ENCODE assay signal across 7 mouse cellular contexts in genomic region chr8:121901498-121902236, GRCm38 (mm10). TPM values are rescaled to one million over a fixed set of nuclear protein-coding genes. Genes with fewer than 3 reads are reported as not detected.
DNase-seq lines count a peak whose midpoint lies in the region; ATAC-seq and TF ChIP-seq lines count a peak whose summit lies in the region.

No protein-coding gene starts in this region.

- H3K4me3 ChIP-seq in liver, embryonic 12.5 days = 0 out of 2 replicates have a peak overlapping the region, but pooled peaks have one; percentile 1
- no peak overlapping the region for H3K4me3 ChIP-seq in liver, embryonic 14.5 days (ENCODE audit: insufficient read depth in 1 of 2, low read depth in 2 of 2, low read length in 2 of 2)

- TF ChIP-seq CTCF in liver, embryonic 14.5 days (IDR thresholded peaks at IDR 0.05; ENCODE audit: low read depth) = no peak

- peak overlapping the region; percentile 75; the same call in 1 of the 2 replicates for H3K4me2 ChIP-seq in liver, embryonic 12.5 days
- peak overlapping the region; percentile 93 for H3K4me2 ChIP-seq in liver, embryonic 14.5 days (ENCODE audit: low read depth)

- H3K9ac ChIP-seq in liver, embryonic 12.5 days = peak overlapping the region; percentile 70
- peak overlapping the region; percentile 7 for H3K9ac ChIP-seq in liver, embryonic 14.5 days (replicated peaks)

- DNase-seq in liver = no peak
- DNase-seq in adrenal gland, adult 8-10 months = peak; percentile 84
- DNase-seq in forelimb bud, embryonic 11.5 days (ENCODE audit: low read depth, low spot score) = peak; percentile 24
- no peak for DNase-seq in liver, embryonic 14.5 days (ENCODE audit: low read depth in 3 of 3, low spot score in 3 of 3)
- no peak for DNase-seq in thymus, postnatal 36 days
- DNase-seq in cerebellum, adult 18-20 months = no peak

- WGBS in liver, embryonic 12.5 days (ENCODE audit: insufficient replicate concordance) = 72% methylated on average over 8 of the region's 8 CpGs
- 75% methylated on average over 8 of the region's 8 CpGs for WGBS in liver, embryonic 14.5 days (ENCODE audit: insufficient replicate concordance)

- H3K9me3 ChIP-seq in liver, embryonic 12.5 days (replicated peaks) = no peaks in the 10 kb centered on the region
- H3K9me3 ChIP-seq in liver, embryonic 14.5 days (ENCODE audit: control insufficient read depth, low read length) = no peaks in the 10 kb centered on the region

- H3K27me3 ChIP-seq in liver, embryonic 12.5 days (replicated peaks) = no peaks in the 10 kb centered on the region
- H3K27me3 ChIP-seq in liver, embryonic 14.5 days (ENCODE audit: control insufficient read depth, insufficient read depth, low read length) = no peaks in the 10 kb centered on the region

- peak overlapping the region; percentile 100 for H3K27ac ChIP-seq in liver, embryonic 12.5 days
- peak overlapping the region; percentile 99 for H3K27ac ChIP-seq in liver, embryonic 14.5 days

- peaks cover 70% of the 10 kb centered on the region for H3K36me3 ChIP-seq in liver, embryonic 12.5 days
- H3K36me3 ChIP-seq in liver, embryonic 14.5 days (replicated peaks; ENCODE audit: control insufficient read depth, insufficient read depth, low read depth) = peaks cover 20% of the 10 kb centered on the region

- TF ChIP-seq EP300 in liver, embryonic 14.5 days (IDR thresholded peaks at IDR 0.05; ENCODE audit: low read depth) = no peak

- ATAC-seq in liver, embryonic 12.5 days = no peak
- no peak for ATAC-seq in liver, embryonic 14.5 days (ENCODE audit: insufficient read depth)

- H3K4me1 ChIP-seq in liver, embryonic 12.5 days = peaks cover 96% of the 10 kb centered on the region
- H3K4me1 ChIP-seq in liver, embryonic 14.5 days (replicated peaks; ENCODE audit: control insufficient read depth in 2 of 2, insufficient read depth in 2 of 2, low read length in 1 of 2) = peaks cover 60 to 70% of the 10 kb centered on the region in 2 experiments

RNA-seq across cellular contexts. Expression of gene Slc7a5, which starts 5.8 kb away (rescaled TPM):
- polyA plus RNA-seq in liver, embryonic 12.5 days (2016; fragmentation: Nextera tagmentation; extraction: Ambion mirVana) = 52.6 and 58.9 TPM in 2 replicates
- 10 to 100 TPM; 51.8 to 96.5 (median 70.3) TPM for total RNA-seq in adrenal gland, adult 8-10 months (2022)
- polyA plus RNA-seq in liver, embryonic 14.5 days (2012; rRNA removed) = 40.0 and 40.9 TPM in 2 replicates
- 36.7 and 40.7 TPM in 2 replicates for polyA plus RNA-seq in liver, embryonic 14.5 days (2014; fragmentation: Nextera tagmentation; extraction: Ambion mirVana)

RNA-seq across cellular contexts. Expression of gene Car5a, which starts 43.0 kb away (rescaled TPM):
- 0.69 and 0.85 TPM in 2 replicates for polyA plus RNA-seq in liver, embryonic 12.5 days (2016; fragmentation: Nextera tagmentation; extraction: Ambion mirVana)
- not detected for total RNA-seq in adrenal gland, adult 8-10 months (2022)
- 0.87 and 1.1 TPM in 2 replicates for polyA plus RNA-seq in liver, embryonic 14.5 days (2012; rRNA removed)
- polyA plus RNA-seq in liver, embryonic 14.5 days (2014; fragmentation: Nextera tagmentation; extraction: Ambion mirVana) = 1.3 and 1.4 TPM in 2 replicates

RNA-seq across cellular contexts. Expression of gene Banp, which starts 47.9 kb away (rescaled TPM):
- polyA plus RNA-seq in liver, embryonic 12.5 days (2016; fragmentation: Nextera tagmentation; extraction: Ambion mirVana) = 22.4 and 25.4 TPM in 2 replicates
- 10 to 100 TPM; 16.5 to 40.8 (median 27.9) TPM for total RNA-seq in adrenal gland, adult 8-10 months (2022)
- 20.8 and 23.0 TPM in 2 replicates for polyA plus RNA-seq in liver, embryonic 14.5 days (2012; rRNA removed)
- polyA plus RNA-seq in liver, embryonic 14.5 days (2014; fragmentation: Nextera tagmentation; extraction: Ambion mirVana) = 12.0 and 13.6 TPM in 2 replicates

Comparison
In these comparisons a context has a peak if more than half of its experiments do, and no peak if none do; other contexts are left out.
1. DNase-seq: peak in adrenal gland, adult 8-10 months (single experiment) and forelimb bud, embryonic 11.5 days (single experiment); none in liver (single experiment), liver, embryonic 14.5 days (0 of 3), thymus, postnatal 36 days (0 of 2) and cerebellum, adult 18-20 months (0 of 2).